Mouse (Mus musculus) heart, postnatal 0 days (tissue): Measurements from ENCODE around the gene Itga11. TPM values are rescaled to one million over a fixed set of nuclear protein-coding genes. Genes with fewer than 3 reads are reported as not detected.
A peak's percentile ranks its signal among the peaks of the same experiment; 100 is the strongest.

Source experiments
- ATAC-seq: fragments of 200-750 bp; cut with Nextera tagmentation; 2 replicates; pipeline ENCODE4 v1.8.0; 2017; ENCODE audit warnings: low read depth, moderate number of reproducible peaks, moderate library complexity; ENCODE audit not compliant: insufficient read depth
- DNase-seq: peaks from one replicate; pipeline ENCODE4 v3.0.0-alpha.2; 2016; ENCODE audit warnings: low spot score
- H3K27ac ChIP-seq: fragments of 300-500 bp; sonication (generic); 2 replicates; pipeline ENCODE4 v1.5.1; 2014; ENCODE audit warnings: low read depth, mild to moderate bottlenecking
- H3K27me3 ChIP-seq: fragments of 300-500 bp; sonication (generic); 2 replicates; pipeline ENCODE4 v1.6.1; 2014; ENCODE audit warnings: low read length, mixed read lengths; ENCODE audit not compliant: control insufficient read depth, insufficient read depth
- H3K36me3 ChIP-seq: fragments of 300-500 bp; sonication (generic); replicated peaks from 2 replicates; pipeline ENCODE4 v1.6.1; 2014; ENCODE audit warnings: low read length, mixed read lengths; ENCODE audit not compliant: control insufficient read depth, insufficient read depth
- H3K4me1 ChIP-seq: fragments of 300-500 bp; sonication (generic); 2 replicates; pipeline ENCODE4 v1.6.1; 2014; ENCODE audit warnings: antibody characterized with exemption; ENCODE audit not compliant: control insufficient read depth, insufficient read depth
- H3K4me2 ChIP-seq: fragments of 300-500 bp; sonication (generic); 2 replicates; pipeline ENCODE4 v1.6.1; 2014; ENCODE audit warnings: low read depth, mild to moderate bottlenecking, low read length, moderate library complexity
- H3K4me3 ChIP-seq: fragments of 300-500 bp; sonication (generic); 2 replicates; pipeline ENCODE4 v1.5.1; 2014; ENCODE audit warnings: low read depth, low read length
- H3K9ac ChIP-seq: fragments of 300-500 bp; sonication (generic); replicated peaks from 2 replicates; pipeline ENCODE4 v1.6.1; 2014; ENCODE audit warnings: low read depth, low read length, mixed read lengths
- H3K9me3 ChIP-seq: fragments of 300-500 bp; sonication (generic); replicated peaks from 2 replicates; pipeline ENCODE4 v1.6.1; 2016; ENCODE audit warnings: low read length; ENCODE audit not compliant: control insufficient read depth
- CTCF ChIP-seq: IDR thresholded peaks from 2 replicates; pipeline ENCODE4 v1.5.1; 2016; ENCODE audit warnings: antibody characterized with exemption, control low read depth, low read depth
- EP300 ChIP-seq: IDR thresholded peaks from 2 replicates; pipeline ENCODE4 v1.6.1; 2016; ENCODE audit warnings: antibody characterized with exemption, low read depth
- WGBS: fragments of 180-500 bp; shearing (Covaris S2); extraction: QIAGEN DNeasy Blood & Tissue Kit; methylation state at CpG from one replicate; pipeline ENCODE4 v1.1.7; 2014; 5-methylcytosine and 5-hydroxymethylcytosine counted together
- polyA plus RNA-seq: library from polyadenylated mRNA; unstranded; fragments of >200 nt; fragmentation: Nextera tagmentation; extraction: Ambion mirVana; gene quantifications from 2 replicates; pipeline ENCODE4 v1.2.1, GENCODE M21; 2015
- total RNA-seq: library from RNA; depleted of rRNA; stranded (reverse); fragments of >200 nt; gene quantifications from 2 replicates; pipeline ENCODE4 v1.2.3, GENCODE M21; 2014; ENCODE audit warnings: low replicate concordance; rRNA removed

Gene Itga11
- total and polyA plus RNA-seq, 2 experiments from 2014 or later = 0.07 to 0.65 TPM

- H3K4me3 ChIP-seq = peak overlapping the region; percentile 37
- DNase-seq = peak; percentile 99
- H3K36me3 ChIP-seq = no peaks in the 10 kb centered on the region
- H3K9me3 ChIP-seq = no peaks in the 10 kb centered on the region
- peak overlapping the region; percentile 46 for H3K27ac ChIP-seq
- TF ChIP-seq EP300 (peak; percentile 72; the same call in 1 of the 2 replicates), CTCF (peak; percentile 98)
- under 1% methylated on average over 23 of the region's 23 CpGs for WGBS
- no peaks in the 10 kb centered on the region for H3K27me3 ChIP-seq
- H3K4me2 ChIP-seq = peak overlapping the region; percentile 68
- ATAC-seq = peak; percentile 100
- no peak overlapping the region for H3K9ac ChIP-seq
- H3K4me1 ChIP-seq = peaks cover 5% of the 10 kb centered on the region; the same call in 1 of the 2 replicates
Measured at GRCm38 (mm10) chr9:62828662-62829086, 151.0 kb downstream of the Itga11 start.

- no peaks in the 10 kb centered on the region for H3K9me3 ChIP-seq
- no peak overlapping the region for H3K4me3 ChIP-seq
- H3K4me2 ChIP-seq = no peak overlapping the region
- no peak overlapping the region for H3K27ac ChIP-seq
- 71% methylated on average over 6 of the region's 6 CpGs for WGBS
- H3K4me1 ChIP-seq = peaks cover 5% of the 10 kb centered on the region; the same call in 1 of the 2 replicates
- no peak overlapping the region for H3K9ac ChIP-seq
- DNase-seq (no peak), ATAC-seq (no peak)
- H3K27me3 ChIP-seq = no peaks in the 10 kb centered on the region
- TF ChIP-seq EP300 (no peak), CTCF (no peak)
- H3K36me3 ChIP-seq = no peaks in the 10 kb centered on the region
Measured at GRCm38 (mm10) chr9:62829877-62830276, 152.3 kb downstream of the Itga11 start.

Other genes starting within 250 kb of the Itga11 start
- 9.1 and 45.9 TPM in 2 replicates for gene Coro2b, start 140.8 kb upstream of the Itga11 start, total RNA-seq
- gene Coro2b, start 140.8 kb upstream of the Itga11 start, polyA plus RNA-seq = 5.1 and 5.5 TPM in 2 replicates
- 28.9 and 39.4 TPM in 2 replicates for gene Fem1b, start 134.1 kb downstream of the Itga11 start, total RNA-seq
- gene Fem1b, start 134.1 kb downstream of the Itga11 start, polyA plus RNA-seq = 5.8 and 6.8 TPM in 2 replicates
- gene Cln6, start 161.0 kb downstream of the Itga11 start, total RNA-seq = 38.3 and 43.0 TPM in 2 replicates
- gene Cln6, start 161.0 kb downstream of the Itga11 start, polyA plus RNA-seq = 12.3 and 12.6 TPM in 2 replicates
- not detected in 2 replicates for gene Calml4, start 180.3 kb downstream of the Itga11 start, total RNA-seq
- gene Calml4, start 180.3 kb downstream of the Itga11 start, polyA plus RNA-seq = 1.8 and 2.5 TPM in 2 replicates